Mouse (Mus musculus): ENCODE data around the gene Pkd2. TPM values are rescaled to one million over a fixed set of nuclear protein-coding genes. Genes with fewer than 3 reads are reported as not detected.

Pkd2 gene
- polyA plus RNA-seq (2016; fragmentation: Nextera tagmentation; extraction: Ambion mirVana), result 6.7 and 10.6 TPM in 2 replicates

- WGBS, result 11% methylated on average over 46 of the region's 46 CpGs
Observed at GRCm38 (mm10) chr5:104458832-104459705, at the start of gene Pkd2. Gene Pkd2, plus strand, starts transcription at chr5:104459450.

GRCm38 (mm10) chr5:104415999-104416398 lies 43.3 kb upstream of the Pkd2 start:
- 68% methylated on average over 2 of the region's 2 CpGs for WGBS
- no peak overlapping the region for H3K27ac ChIP-seq

More at GRCm38 (mm10) chr5:104458832-104459705, at the start of gene Pkd2:
- Histone ChIP-seq H3K27ac (peak within 1 kb of the TSS; percentile 97), H3K4me3 (peak within 1 kb of the TSS; percentile 86), H3K4me1 (peaks cover 8% of the 10 kb centered on the region; the same call in 1 of the 2 replicates), H3K36me3 (peaks cover 11% of the 10 kb centered on the region), H3K9me3 (no peaks in the 10 kb centered on the region), H3K27me3 (ENCODE audit: insufficient read depth, poor library complexity, severe bottlenecking) (no peaks in the 10 kb centered on the region)
- DNase-seq (ENCODE audit: low spot score), result peak; percentile 88

GRCm38 (mm10) chr5:104417028-104417427 lies 42.2 kb upstream of the Pkd2 start:
- no peak overlapping the region for H3K4me3 ChIP-seq
- H3K27ac ChIP-seq, result no peak overlapping the region
- no peak for DNase-seq (ENCODE audit: low spot score)
- no peaks in the 10 kb centered on the region for H3K4me1 ChIP-seq
- H3K27me3 ChIP-seq (ENCODE audit: insufficient read depth, poor library complexity, severe bottlenecking), result no peaks in the 10 kb centered on the region
- H3K36me3 ChIP-seq, result no peaks in the 10 kb centered on the region
- WGBS, result 74% methylated on average over 3 of the region's 3 CpGs
- no peaks in the 10 kb centered on the region for H3K9me3 ChIP-seq

More at GRCm38 (mm10) chr5:104415999-104416398, 43.3 kb upstream of the Pkd2 start:
- Histone ChIP-seq H3K4me1 (no peaks in the 10 kb centered on the region), H3K9me3 (no peaks in the 10 kb centered on the region), H3K36me3 (no peaks in the 10 kb centered on the region), H3K27me3 (ENCODE audit: insufficient read depth, poor library complexity, severe bottlenecking) (no peaks in the 10 kb centered on the region), H3K4me3 (no peak overlapping the region)
- DNase-seq (ENCODE audit: low spot score), result no peak

- Histone ChIP-seq H3K36me3 (no peaks in the 10 kb centered on the region), H3K27me3 (ENCODE audit: insufficient read depth, poor library complexity, severe bottlenecking) (no peaks in the 10 kb centered on the region), H3K27ac (no peak overlapping the region), H3K4me3 (no peak overlapping the region), H3K4me1 (no peaks in the 10 kb centered on the region), H3K9me3 (no peaks in the 10 kb centered on the region)
- DNase-seq (ENCODE audit: low spot score), result no peak
- WGBS, result 79% methylated on average over 1 of the region's 1 CpGs
Observed at GRCm38 (mm10) chr5:104417721-104418120, 41.5 kb upstream of the Pkd2 start.

GRCm38 (mm10) chr5:104422039-104422438 lies 37.2 kb upstream of the Pkd2 start:
- no peaks in the 10 kb centered on the region for H3K9me3 ChIP-seq
- no peaks in the 10 kb centered on the region for H3K27me3 ChIP-seq (ENCODE audit: insufficient read depth, poor library complexity, severe bottlenecking)
- no peak overlapping the region for H3K4me3 ChIP-seq
- 67% methylated on average over 2 of the region's 2 CpGs for WGBS
- no peak overlapping the region for H3K27ac ChIP-seq
- no peaks in the 10 kb centered on the region for H3K4me1 ChIP-seq
- no peaks in the 10 kb centered on the region for H3K36me3 ChIP-seq
- DNase-seq (ENCODE audit: low spot score), result no peak

- no peaks in the 10 kb centered on the region for H3K27me3 ChIP-seq (ENCODE audit: insufficient read depth, poor library complexity, severe bottlenecking)
- no peaks in the 10 kb centered on the region for H3K36me3 ChIP-seq
- no peaks in the 10 kb centered on the region for H3K9me3 ChIP-seq
- DNase-seq (ENCODE audit: low spot score), result no peak
- H3K4me1 ChIP-seq, result no peaks in the 10 kb centered on the region
- no peak overlapping the region for H3K4me3 ChIP-seq
- 84% methylated on average over 3 of the region's 3 CpGs for WGBS
- H3K27ac ChIP-seq, result no peak overlapping the region
Observed at GRCm38 (mm10) chr5:104423861-104424260, 35.4 kb upstream of the Pkd2 start.

- no peaks in the 10 kb centered on the region for H3K9me3 ChIP-seq
- H3K36me3 ChIP-seq, result no peaks in the 10 kb centered on the region
- H3K27ac ChIP-seq, result no peak overlapping the region
- no peaks in the 10 kb centered on the region for H3K4me1 ChIP-seq
- no peaks in the 10 kb centered on the region for H3K27me3 ChIP-seq (ENCODE audit: insufficient read depth, poor library complexity, severe bottlenecking)
- WGBS, result 74% methylated on average over 8 of the region's 8 CpGs
- no peak for DNase-seq (ENCODE audit: low spot score)
- H3K4me3 ChIP-seq, result no peak overlapping the region
Observed at GRCm38 (mm10) chr5:104425949-104426348, 33.3 kb upstream of the Pkd2 start.

GRCm38 (mm10) chr5:104432886-104433285 lies 26.4 kb upstream of the Pkd2 start:
- WGBS, result 33% methylated on average over 12 of the region's 12 CpGs
- no peaks in the 10 kb centered on the region for H3K36me3 ChIP-seq
- H3K9me3 ChIP-seq, result no peaks in the 10 kb centered on the region
- no peak for DNase-seq (ENCODE audit: low spot score)
- H3K27ac ChIP-seq, result no peak overlapping the region
- no peaks in the 10 kb centered on the region for H3K4me1 ChIP-seq
- H3K4me3 ChIP-seq, result 0 out of 2 replicates have a peak overlapping the region, but pooled peaks have one; percentile 27
- no peaks in the 10 kb centered on the region for H3K27me3 ChIP-seq (ENCODE audit: insufficient read depth, poor library complexity, severe bottlenecking)

GRCm38 (mm10) chr5:104433968-104434565 lies 25.2 kb upstream of the Pkd2 start:
- H3K4me1 ChIP-seq, result no peaks in the 10 kb centered on the region
- H3K27ac ChIP-seq, result no peak overlapping the region
- no peak for DNase-seq (ENCODE audit: low spot score)
- no peaks in the 10 kb centered on the region for H3K9me3 ChIP-seq
- no peaks in the 10 kb centered on the region for H3K27me3 ChIP-seq (ENCODE audit: insufficient read depth, poor library complexity, severe bottlenecking)
- no peak overlapping the region for H3K4me3 ChIP-seq
- WGBS, result 43% methylated on average over 6 of the region's 6 CpGs
- no peaks in the 10 kb centered on the region for H3K36me3 ChIP-seq

GRCm38 (mm10) chr5:104434835-104435301 lies 24.4 kb upstream of the Pkd2 start, which contains the start of gene Spp1:
Gene Spp1, plus strand, starts transcription at chr5:104435118.
- WGBS, result 63% methylated on average over 7 of the region's 7 CpGs
- Histone ChIP-seq H3K27me3 (ENCODE audit: insufficient read depth, poor library complexity, severe bottlenecking) (no peaks in the 10 kb centered on the region), H3K9me3 (no peaks in the 10 kb centered on the region), H3K36me3 (no peaks in the 10 kb centered on the region), H3K4me1 (no peaks in the 10 kb centered on the region), H3K4me3 (no peak within 1 kb of the TSS), H3K27ac (no peak within 1 kb of the TSS)
- DNase-seq (ENCODE audit: low spot score), result no peak

GRCm38 (mm10) chr5:104436406-104437076 lies 22.7 kb upstream of the Pkd2 start:
- DNase-seq (ENCODE audit: low spot score), result no peak
- Histone ChIP-seq H3K27me3 (ENCODE audit: insufficient read depth, poor library complexity, severe bottlenecking) (no peaks in the 10 kb centered on the region), H3K4me1 (no peaks in the 10 kb centered on the region), H3K4me3 (no peak overlapping the region), H3K36me3 (no peaks in the 10 kb centered on the region), H3K9me3 (no peaks in the 10 kb centered on the region), H3K27ac (no peak overlapping the region)
- WGBS, result 81% methylated on average over 7 of the region's 7 CpGs

- no peak for DNase-seq (ENCODE audit: low spot score)
- Histone ChIP-seq H3K9me3 (no peaks in the 10 kb centered on the region), H3K27me3 (ENCODE audit: insufficient read depth, poor library complexity, severe bottlenecking) (no peaks in the 10 kb centered on the region), H3K27ac (no peak overlapping the region), H3K36me3 (no peaks in the 10 kb centered on the region), H3K4me1 (no peaks in the 10 kb centered on the region), H3K4me3 (no peak overlapping the region)
- 69% methylated on average over 6 of the region's 6 CpGs for WGBS
Observed at GRCm38 (mm10) chr5:104442396-104442795, 16.9 kb upstream of the Pkd2 start.

- H3K36me3 ChIP-seq, result no peaks in the 10 kb centered on the region
- H3K27ac ChIP-seq, result no peak overlapping the region
- H3K4me3 ChIP-seq, result no peak overlapping the region
- WGBS, result 66% methylated on average over 1 of the region's 1 CpGs
- no peaks in the 10 kb centered on the region for H3K27me3 ChIP-seq (ENCODE audit: insufficient read depth, poor library complexity, severe bottlenecking)
- H3K9me3 ChIP-seq, result no peaks in the 10 kb centered on the region
- no peaks in the 10 kb centered on the region for H3K4me1 ChIP-seq
- DNase-seq (ENCODE audit: low spot score), result no peak
Observed at GRCm38 (mm10) chr5:104442850-104443249, 16.4 kb upstream of the Pkd2 start.
